Mouse (Mus musculus) liver, embryonic 16.5 days (tissue): ENCODE measurements around the gene Prtg. TPM values are rescaled to one million over a fixed set of nuclear protein-coding genes. Genes with fewer than 3 reads are reported as not detected.

Source experiments
- ATAC-seq: fragments of 200-750 bp; cut with Nextera tagmentation; 2 replicates; pipeline ENCODE4 v1.8.0; 2017; ENCODE audit warnings: low read depth, mild to moderate bottlenecking, moderate number of reproducible peaks, moderate library complexity
- H3K27ac ChIP-seq: fragments of 300-500 bp; sonication (generic); 2 replicates; pipeline ENCODE4 v1.5.1; 2014; ENCODE audit warnings: mild to moderate bottlenecking, low read length
- H3K27me3 ChIP-seq: fragments of 300-500 bp; sonication (generic); 2 replicates; pipeline ENCODE4 v1.6.1; 2014; ENCODE audit warnings: low read depth, low read length, mixed read lengths; ENCODE audit not compliant: control insufficient read depth, insufficient read depth
- H3K36me3 ChIP-seq: fragments of 300-500 bp; sonication (generic); 2 replicates; pipeline ENCODE4 v1.6.1; 2014; ENCODE audit warnings: mild to moderate bottlenecking; ENCODE audit not compliant: control insufficient read depth, insufficient read depth
- H3K4me1 ChIP-seq: fragments of 300-500 bp; sonication (generic); 2 replicates; pipeline ENCODE4 v1.6.1; 2014; ENCODE audit warnings: low read depth, low read length, mixed read lengths; ENCODE audit not compliant: control insufficient read depth
- H3K4me2 ChIP-seq: fragments of 300-500 bp; sonication (generic); 2 replicates; pipeline ENCODE4 v1.6.1; 2014; ENCODE audit warnings: low read depth, low read length, mixed read lengths
- H3K4me3 ChIP-seq: fragments of 300-500 bp; sonication (generic); 2 replicates; pipeline ENCODE4 v1.5.1; 2014; ENCODE audit warnings: low read depth, mild to moderate bottlenecking, low read length
- H3K9ac ChIP-seq: fragments of 300-500 bp; sonication (generic); 2 replicates; pipeline ENCODE4 v1.6.1; 2014; ENCODE audit warnings: low read depth, low read length
- H3K9me3 ChIP-seq: fragments of 300-500 bp; sonication (generic); replicated peaks from 2 replicates; pipeline ENCODE4 v1.6.1; 2016; ENCODE audit warnings: low read length; ENCODE audit not compliant: control insufficient read depth
- WGBS: fragments of 180-500 bp; shearing (Covaris S2); extraction: QIAGEN DNeasy Blood & Tissue Kit; methylation state at CpG from one replicate; pipeline ENCODE4 v1.1.7; 2014; ENCODE audit not compliant: insufficient replicate concordance; 5-methylcytosine and 5-hydroxymethylcytosine counted together
- polyA plus RNA-seq: library from polyadenylated mRNA; unstranded; fragments of >200 nt; fragmentation: Nextera tagmentation; extraction: Ambion mirVana; gene quantifications from 2 replicates; pipeline ENCODE4 v1.2.1, GENCODE M21; 2015

Prtg gene
- 0.11 and 0.26 TPM in 2 replicates for polyA plus RNA-seq

DNA sequence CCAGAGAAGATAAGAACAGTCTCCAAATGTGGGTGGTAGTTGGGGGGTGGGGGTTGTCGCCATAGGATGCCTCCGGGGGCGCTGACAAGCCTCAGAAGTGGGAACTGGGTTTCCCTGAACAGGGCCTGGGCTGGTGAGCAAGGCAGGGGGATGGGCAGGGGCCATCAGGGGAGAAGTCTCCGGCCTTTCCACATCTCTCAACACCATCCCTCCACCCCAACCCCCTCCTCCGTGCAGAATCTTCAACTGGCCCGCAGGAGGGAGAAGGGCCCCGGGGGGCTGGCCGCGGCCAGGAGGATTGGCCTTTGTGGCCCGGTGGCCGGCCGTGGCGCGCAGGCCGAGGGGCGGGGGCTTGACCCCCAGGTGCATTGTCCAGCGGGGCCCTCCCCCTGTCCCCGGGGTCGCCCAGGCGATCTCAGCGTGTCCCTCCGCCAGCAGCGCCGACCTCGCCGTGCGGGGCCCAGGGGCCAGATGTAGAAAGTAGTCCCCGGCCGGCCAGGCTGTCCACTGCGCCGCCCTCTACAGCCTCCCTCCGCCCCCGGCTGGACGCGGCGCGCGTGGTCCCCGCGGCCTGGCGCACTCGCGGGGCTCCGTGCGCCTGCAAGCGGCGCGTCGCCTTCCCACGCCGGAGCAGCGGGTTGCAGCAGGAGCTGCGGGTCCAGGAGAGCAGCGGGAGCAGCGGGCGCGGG lies at the start of gene Prtg:
Gene Prtg (plus strand): TSS at position 144 of the 689 bp plus-strand sequence.
- Histone ChIP-seq H3K27me3 (peaks cover 39% of the 10 kb centered on the region), H3K4me1 (no peaks in the 10 kb centered on the region; the same call in 1 of the 2 replicates), H3K9ac (peak within 1 kb of the TSS; percentile 46), H3K9me3 (no peaks in the 10 kb centered on the region), H3K4me3 (peak within 1 kb of the TSS; percentile 60), H3K4me2 (peak within 1 kb of the TSS; percentile 74), H3K27ac (no peak within 1 kb of the TSS), H3K36me3 (no peaks in the 10 kb centered on the region)
- peak; percentile 48 for ATAC-seq
- under 1% methylated on average over 52 of the region's 57 CpGs for WGBS

- Histone ChIP-seq H3K36me3 (no peaks in the 10 kb centered on the region), H3K9me3 (no peaks in the 10 kb centered on the region), H3K9ac (no peak overlapping the region), H3K4me1 (no peaks in the 10 kb centered on the region), H3K4me2 (no peak overlapping the region), H3K27ac (no peak overlapping the region), H3K4me3 (no peak overlapping the region), H3K27me3 (no peaks in the 10 kb centered on the region)
- 62% methylated on average over 5 of the region's 5 CpGs for WGBS
- no peak for ATAC-seq
Observed at GRCm38 (mm10) chr9:72757143-72757542, 49.5 kb upstream of the Prtg start.

DNA sequence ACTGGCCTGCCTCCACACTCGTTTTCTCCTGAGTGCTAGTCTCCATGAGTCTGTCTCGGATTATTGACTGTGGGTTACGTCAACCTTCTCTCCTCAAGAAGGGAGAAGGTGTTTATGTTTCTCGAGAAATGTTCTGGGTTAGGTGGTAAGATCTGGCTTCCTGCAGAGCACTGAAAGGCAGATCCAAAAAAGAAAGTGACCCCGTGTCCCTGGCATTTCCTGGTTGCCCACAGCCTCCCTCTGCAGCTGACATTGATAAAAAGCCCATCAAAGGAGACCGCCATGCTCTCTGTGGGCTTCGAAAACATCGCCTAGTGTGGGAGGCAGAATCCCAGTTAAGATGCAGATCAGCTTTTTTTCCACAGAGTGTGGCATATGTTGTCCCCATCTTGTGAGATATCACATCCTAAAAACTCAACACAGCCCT lies 48.0 kb upstream of the Prtg start:
- H3K36me3 ChIP-seq: no peaks in the 10 kb centered on the region
- H3K9ac ChIP-seq: no peak overlapping the region
- no peak for ATAC-seq
- no peaks in the 10 kb centered on the region for H3K9me3 ChIP-seq
- 33% methylated on average over 8 of the region's 8 CpGs for WGBS
- H3K4me1 ChIP-seq: no peaks in the 10 kb centered on the region
- H3K4me2 ChIP-seq: no peak overlapping the region
- H3K4me3 ChIP-seq: no peak overlapping the region
- H3K27me3 ChIP-seq: no peaks in the 10 kb centered on the region
- no peak overlapping the region for H3K27ac ChIP-seq

DNA sequence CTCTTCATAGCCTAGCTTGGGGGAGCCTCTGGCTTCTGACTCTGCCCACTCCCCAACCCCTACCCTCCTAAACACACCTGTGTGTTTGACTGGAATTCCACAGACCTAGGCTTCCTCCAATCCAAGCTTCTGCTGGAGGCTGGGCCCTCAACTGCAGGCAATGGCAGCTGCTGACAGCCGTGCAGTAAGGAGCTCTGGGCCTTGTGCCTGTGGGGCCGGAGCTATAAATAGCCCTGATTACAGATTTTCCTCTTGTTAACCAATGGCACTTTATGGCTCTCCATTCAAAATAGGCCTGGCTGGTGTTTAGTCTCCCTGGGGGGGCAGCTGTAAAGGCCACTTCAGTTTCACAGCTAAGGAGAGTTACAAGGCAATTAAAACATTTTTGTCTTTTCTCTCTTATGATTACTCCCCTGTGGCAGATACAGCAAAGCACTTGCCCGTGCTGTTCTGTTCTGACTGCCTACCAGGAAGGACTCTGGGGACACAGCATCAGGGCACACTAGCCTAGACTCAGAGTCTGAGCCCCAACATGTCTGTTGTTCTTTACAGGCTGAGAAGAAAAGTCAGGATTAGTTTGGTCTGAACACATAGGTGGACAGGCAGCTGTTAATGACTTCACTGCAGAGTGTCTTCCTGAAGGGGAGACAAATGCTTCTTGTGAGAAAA lies 43.5 kb upstream of the Prtg start:
- Histone ChIP-seq H3K4me1 (no peaks in the 10 kb centered on the region), H3K9me3 (no peaks in the 10 kb centered on the region), H3K27me3 (no peaks in the 10 kb centered on the region), H3K9ac (no peak overlapping the region), H3K36me3 (no peaks in the 10 kb centered on the region), H3K4me3 (no peak overlapping the region), H3K4me2 (no peak overlapping the region), H3K27ac (no peak overlapping the region)
- no peak for ATAC-seq
- 30% methylated on average over 3 of the region's 3 CpGs for WGBS

GRCm38 (mm10) chr9:72766789-72767349 lies 39.8 kb upstream of the Prtg start:
- H3K9me3 ChIP-seq: no peaks in the 10 kb centered on the region
- H3K27me3 ChIP-seq: no peaks in the 10 kb centered on the region
- no peaks in the 10 kb centered on the region for H3K36me3 ChIP-seq
- 2% methylated on average over 17 of the region's 17 CpGs for WGBS
- H3K27ac ChIP-seq: no peak overlapping the region; the same call in 1 of the 2 replicates
- no peak overlapping the region for H3K9ac ChIP-seq
- peak overlapping the region; percentile 49 for H3K4me2 ChIP-seq
- no peaks in the 10 kb centered on the region for H3K4me1 ChIP-seq
- peak; percentile 74 for ATAC-seq
- peak overlapping the region; percentile 37 for H3K4me3 ChIP-seq

DNA sequence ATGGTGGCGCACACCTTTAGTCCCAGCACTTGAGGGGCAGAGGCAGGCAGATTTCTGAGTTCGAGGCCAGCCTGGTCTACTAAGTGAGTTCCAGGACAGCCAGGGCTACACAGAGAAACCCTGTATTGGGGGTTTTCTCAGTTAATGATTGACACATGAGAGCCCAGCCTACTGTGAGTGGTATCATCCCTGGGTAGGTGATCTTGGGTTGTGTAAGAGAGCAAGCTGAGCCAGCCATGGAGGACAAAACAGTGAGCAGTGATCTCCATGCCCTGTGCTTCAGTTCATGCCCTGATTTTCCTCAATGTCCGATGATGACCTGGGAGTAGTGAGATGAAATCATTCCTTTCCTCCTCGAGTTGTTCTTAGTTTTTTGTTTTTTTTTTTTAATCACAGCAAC lies 31.7 kb upstream of the Prtg start:
- Histone ChIP-seq H3K27ac (no peak overlapping the region), H3K4me3 (no peak overlapping the region), H3K4me1 (no peaks in the 10 kb centered on the region; the same call in 1 of the 2 replicates), H3K4me2 (no peak overlapping the region), H3K9me3 (no peaks in the 10 kb centered on the region), H3K9ac (no peak overlapping the region), H3K27me3 (no peaks in the 10 kb centered on the region), H3K36me3 (no peaks in the 10 kb centered on the region)
- ATAC-seq: peak; percentile 62; the same call in 1 of the 2 replicates
- 61% methylated on average over 4 of the region's 4 CpGs for WGBS

DNA sequence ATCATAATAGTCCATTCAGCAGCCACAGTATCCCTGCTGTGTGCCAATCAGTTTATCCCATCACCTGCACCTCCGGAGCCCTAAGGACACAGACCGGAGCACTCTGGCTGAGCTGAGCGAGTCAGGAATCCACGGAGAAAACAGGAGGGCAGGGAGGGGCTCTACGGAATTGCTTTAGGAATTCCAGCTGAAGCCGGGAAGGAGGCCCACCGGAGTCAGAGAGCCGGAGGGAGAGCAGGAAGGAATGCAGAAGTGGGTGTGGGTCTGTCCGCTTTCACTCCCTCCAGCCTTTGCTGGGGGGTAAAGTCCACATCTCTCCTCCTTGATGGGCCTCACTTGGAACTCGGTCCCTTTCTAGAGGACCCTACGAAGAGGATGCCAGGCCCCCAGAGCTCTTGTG lies 27.7 kb upstream of the Prtg start:
- H3K4me3 ChIP-seq: no peak overlapping the region
- no peaks in the 10 kb centered on the region; the same call in 1 of the 2 replicates for H3K4me1 ChIP-seq
- no peaks in the 10 kb centered on the region for H3K9me3 ChIP-seq
- no peak for ATAC-seq
- no peak overlapping the region for H3K9ac ChIP-seq
- no peak overlapping the region for H3K4me2 ChIP-seq
- no peak overlapping the region for H3K27ac ChIP-seq
- no peaks in the 10 kb centered on the region for H3K36me3 ChIP-seq
- 46% methylated on average over 11 of the region's 11 CpGs for WGBS
- H3K27me3 ChIP-seq: no peaks in the 10 kb centered on the region

DNA sequence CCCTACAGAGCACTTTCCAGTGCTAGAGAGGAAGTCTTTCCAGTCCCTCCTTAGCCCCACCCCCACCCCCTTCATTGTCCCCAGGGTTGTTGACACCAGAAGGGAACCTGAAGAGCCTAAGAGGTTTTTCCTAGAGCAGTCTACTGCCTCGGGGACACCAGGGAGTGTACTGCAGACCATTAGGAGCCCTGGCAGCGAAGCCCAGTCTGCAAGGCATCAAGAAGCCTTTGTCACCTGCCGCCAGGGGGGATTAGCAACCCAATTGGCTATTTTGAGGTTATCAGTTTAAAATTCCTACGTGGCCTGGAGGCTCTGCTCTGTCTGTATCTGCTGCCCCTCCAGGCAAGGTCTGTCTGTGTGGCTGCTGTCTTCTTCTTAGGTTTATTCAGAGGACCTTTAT lies 26.9 kb upstream of the Prtg start:
- Histone ChIP-seq H3K27me3 (no peaks in the 10 kb centered on the region), H3K27ac (no peak overlapping the region), H3K4me2 (no peak overlapping the region), H3K36me3 (no peaks in the 10 kb centered on the region), H3K9ac (no peak overlapping the region), H3K4me3 (no peak overlapping the region), H3K9me3 (no peaks in the 10 kb centered on the region), H3K4me1 (no peaks in the 10 kb centered on the region)
- 32% methylated on average over 4 of the region's 4 CpGs for WGBS
- no peak for ATAC-seq

DNA sequence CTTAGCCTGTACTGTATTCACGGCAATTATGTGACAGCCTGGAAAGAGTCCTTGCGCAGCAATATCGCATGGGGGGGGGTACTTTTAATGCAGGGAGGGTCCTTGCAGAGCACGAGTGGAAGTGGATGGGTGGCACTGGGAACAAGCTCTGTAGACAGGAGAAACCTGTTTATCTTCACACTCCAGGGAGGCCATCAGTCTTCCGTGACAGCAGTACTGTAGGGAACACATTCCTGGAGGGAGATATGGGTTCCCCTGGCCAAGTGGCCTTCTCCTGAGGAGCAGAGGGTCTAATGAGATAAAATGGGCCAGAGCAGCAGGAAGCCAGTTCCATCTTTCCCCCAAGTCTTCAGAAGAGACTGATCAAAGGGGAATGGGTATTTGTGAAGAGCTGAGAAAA lies 26.0 kb upstream of the Prtg start:
- no peaks in the 10 kb centered on the region for H3K36me3 ChIP-seq
- no peak overlapping the region for H3K4me2 ChIP-seq
- no peak overlapping the region for H3K4me3 ChIP-seq
- no peaks in the 10 kb centered on the region for H3K9me3 ChIP-seq
- no peak for ATAC-seq
- no peak overlapping the region for H3K27ac ChIP-seq
- H3K27me3 ChIP-seq: no peaks in the 10 kb centered on the region
- no peak overlapping the region for H3K9ac ChIP-seq
- 33% methylated on average over 5 of the region's 5 CpGs for WGBS
- no peaks in the 10 kb centered on the region for H3K4me1 ChIP-seq
